Mouse (Mus musculus): ENCODE results near the gene Tmem242. TPM values are rescaled to one million over a fixed set of nuclear protein-coding genes. Genes with fewer than 3 reads are reported as not detected.
A peak's percentile ranks its signal among the peaks of the same experiment; 100 is the strongest.

Tmem242 gene
- total RNA-seq (2012; rRNA removed), result 68.9 and 76.2 TPM in 2 replicates
- 83.1 and 99.1 TPM in 2 replicates for total RNA-seq (2014; rRNA removed)
- polyA plus RNA-seq (2012; ENCODE audit: insufficient read length, low read depth), result 80.4 and 82.1 TPM in 2 replicates

GRCm38 (mm10) chr17:5440159-5440971 is at the start of gene Tmem242:
TSS of gene Tmem242 (minus strand) at chr17:5440259.
- H3K4me2 ChIP-seq (ENCODE audit: insufficient read depth, low read depth, poor library complexity, severe bottlenecking), result peak within 1 kb of the TSS; percentile 100
- no peak within 1 kb of the TSS for H3K27ac ChIP-seq (ENCODE audit: insufficient read depth, low read depth)
- peaks cover 3% of the 10 kb centered on the region for H3K27me3 ChIP-seq (replicated peaks)
- peaks cover 3% of the 10 kb centered on the region for H3K9me3 ChIP-seq (replicated peaks; ENCODE audit: low read length)
- peak within 1 kb of the TSS; percentile 72 to 91 (median 72) for H3K4me3 ChIP-seq (replicated peaks in 1 of 3; ENCODE audit: low read depth in 2 of 3, low read length in 2 of 3, poor library complexity in 1 of 3)
- H3K79me2 ChIP-seq (replicated peaks; ENCODE audit: control insufficient read depth, extremely low read depth, insufficient read depth, poor library complexity, severe bottlenecking), result peaks cover 9% of the 10 kb centered on the region; the same call in 1 of the 2 replicates
- dilution Hi-C loops (cut with MboI; ENCODE audit: extremely low pct_ligation_motif_present, extremely low pct_unique_long_range_greater_than_20kb, low sequenced_read_pairs), result no loop called here
- peaks cover 3 to 31% of the 10 kb centered on the region in 2 experiments; a peak in 3 of 4 replicates for H3K4me1 ChIP-seq (ENCODE audit: control insufficient read depth in 1 of 2, insufficient read depth in 2 of 2)
- in situ Hi-C loops (cut with MboI; ENCODE audit: low pct_ligation_motif_present, low pct_unique_long_range_greater_than_20kb, low sequenced_read_pairs), result loop anchor here (25.0 kb wide), 2 partner anchors 472 to 572 kb away; no protein-coding TSS in a partner anchor
- peak; percentile 90 for DNase-seq (ENCODE audit: extremely low read depth)
- H3K36me3 ChIP-seq (replicated peaks in 1 of 2; ENCODE audit: control insufficient read depth in 1 of 2, insufficient read depth in 1 of 2, low read length in 1 of 2), result peaks cover 10 to 26% of the 10 kb centered on the region in 2 experiments
- peak within 1 kb of the TSS; percentile 95 for H3K9ac ChIP-seq (ENCODE audit: insufficient read depth, low read depth)
- TF ChIP-seq CHD2 (IDR thresholded peaks at IDR 0.05; ENCODE audit: low read length), result peak; percentile 48; the same call in 1 of the 2 replicates
- TF ChIP-seq SIN3A (IDR thresholded peaks at IDR 0.05; ENCODE audit: low read length), result peak; percentile 93
- TF ChIP-seq RAD21 (IDR thresholded peaks at IDR 0.05; ENCODE audit: low read depth, low read length), result peak; percentile 92
- peak; percentile 94 for TF ChIP-seq POLR2A (IDR thresholded peaks at IDR 0.05; ENCODE audit: low read depth, low read length)
- no peak for TF ChIP-seq ETS1 (conservative IDR thresholded peaks at IDR 0.05; ENCODE audit: low read depth, low read length)
- TF ChIP-seq MAZ (IDR thresholded peaks at IDR 0.05; ENCODE audit: low read depth, low read length), result 0 out of 2 replicates have a peak, but pooled peaks have one; percentile 46
- peak; percentile 26; the same call in 1 of the 2 replicates for TF ChIP-seq NRF1 (IDR thresholded peaks at IDR 0.05; ENCODE audit: low read depth, low read length)
- TF ChIP-seq HCFC1 (IDR thresholded peaks at IDR 0.05; ENCODE audit: low read depth, low read length), result peak; percentile 92
- no peak for TF ChIP-seq BHLHE40 (IDR thresholded peaks at IDR 0.05; ENCODE audit: low read depth, low read length)
- no peak for TF ChIP-seq PAX5 (IDR thresholded peaks at IDR 0.05; ENCODE audit: low read length)
- peak; percentile 75 for TF ChIP-seq ZC3H11A (IDR thresholded peaks at IDR 0.05; ENCODE audit: low read depth, low read length)
- TF ChIP-seq MAFK (IDR thresholded peaks at IDR 0.05; ENCODE audit: insufficient replicate concordance, low read length), result no peak
- peak in 1 of 2 experiments; percentile 81; a peak in 2 of 4 replicates for TF ChIP-seq CTCF (conservative IDR thresholded peaks at IDR 0.05 in 1 of 2, IDR thresholded peaks at IDR 0.05 in 1 of 2; ENCODE audit: low read depth in 2 of 2, low read length in 2 of 2)
- TF ChIP-seq SMC3 (IDR thresholded peaks at IDR 0.05; ENCODE audit: low read depth, low read length), result peak; percentile 77
- TF ChIP-seq TCF12 (IDR thresholded peaks at IDR 0.05; ENCODE audit: low read depth, low read length), result peak; percentile 87
- TF ChIP-seq MAX (IDR thresholded peaks at IDR 0.05; ENCODE audit: low read length), result peak; percentile 66
- peak; percentile 68; the same call in 1 of the 2 replicates for TF ChIP-seq ELF1 (IDR thresholded peaks at IDR 0.05; ENCODE audit: low read depth, low read length)
- TF ChIP-seq UBTF (IDR thresholded peaks at IDR 0.05; ENCODE audit: low read depth, low read length), result 0 out of 2 replicates have a peak, but pooled peaks have one; percentile 70
- TF ChIP-seq ZNF384 (IDR thresholded peaks at IDR 0.05; ENCODE audit: low read depth, low read length), result peak; percentile 92
- no peak; the same call in 1 of the 2 replicates for TF ChIP-seq GABPA (IDR thresholded peaks at IDR 0.05; ENCODE audit: insufficient replicate concordance, low read depth, low read length)
- TF ChIP-seq EP300 (IDR thresholded peaks at IDR 0.05; ENCODE audit: low read length), result 0 out of 2 replicates have a peak, but pooled peaks have one; percentile 21
- peak; percentile 21; the same call in 1 of the 2 replicates for TF ChIP-seq MYC (IDR thresholded peaks at IDR 0.05; ENCODE audit: low read depth, low read length)
- peak; percentile 56; the same call in 1 of the 2 replicates for TF ChIP-seq JUND (conservative IDR thresholded peaks at IDR 0.05; ENCODE audit: low read depth, low read length)
- TF ChIP-seq RCOR1 (conservative IDR thresholded peaks at IDR 0.05; ENCODE audit: low read depth, low read length), result peak; percentile 67; the same call in 1 of the 2 replicates
- peak; percentile 78; the same call in 1 of the 2 replicates for TF ChIP-seq CHD1 (IDR thresholded peaks at IDR 0.05; ENCODE audit: low read depth, low read length)
- peak; percentile 92 for TF ChIP-seq IRF4 (IDR thresholded peaks at IDR 0.05; ENCODE audit: low read depth, low read length)
- TF ChIP-seq USF1 (IDR thresholded peaks at IDR 0.05; ENCODE audit: low read depth, low read length), result no peak
- peak; percentile 77; the same call in 1 of the 2 replicates for TF ChIP-seq KAT2A (IDR thresholded peaks at IDR 0.05; ENCODE audit: insufficient replicate concordance, low read length)
- no peak for TF ChIP-seq JUN (IDR thresholded peaks at IDR 0.05; ENCODE audit: insufficient read depth, low read depth, low read length)
- peak; percentile 80 for TF ChIP-seq MEF2A (IDR thresholded peaks at IDR 0.05; ENCODE audit: borderline replicate concordance, low read depth, low read length)
- peak; percentile 92 for TF ChIP-seq TBP (conservative IDR thresholded peaks at IDR 0.05; ENCODE audit: low read depth, low read length)
- TF ChIP-seq ZMIZ1 (IDR thresholded peaks at IDR 0.05; ENCODE audit: low read depth, low read length), result peak; percentile 81; the same call in 1 of the 2 replicates
- peak; percentile 80 for TF ChIP-seq MXI1 (IDR thresholded peaks at IDR 0.05; ENCODE audit: low read depth, low read length)
- TF ChIP-seq ZKSCAN1 (IDR thresholded peaks at IDR 0.05; ENCODE audit: borderline replicate concordance, low read depth, low read length), result no peak
- TF ChIP-seq POLR2AphosphoS2 (IDR thresholded peaks at IDR 0.05; ENCODE audit: low read depth, low read length), result no peak
- TF ChIP-seq NELFE (IDR thresholded peaks at IDR 0.05; ENCODE audit: low read depth, low read length), result peak; percentile 89
